ENCODE assay signal across 8 mouse cellular contexts in genomic region chr7:28148263-28148662, GRCm38 (mm10). TPM values are rescaled to one million over a fixed set of nuclear protein-coding genes. Genes with fewer than 3 reads are reported as not detected.
DNase-seq lines count a peak whose midpoint lies in the region; ATAC-seq and TF ChIP-seq lines count a peak whose summit lies in the region.

No protein-coding gene starts in this region.

- no peak overlapping the region for H3K4me2 ChIP-seq in heart, embryonic 11.5 days
- no peak overlapping the region for H3K4me2 ChIP-seq in forebrain, embryonic 11.5 days (ENCODE audit: low read depth, low read length, severe bottlenecking)
- no peak overlapping the region for H3K4me2 ChIP-seq in hindbrain, postnatal 0 days (ENCODE audit: low read depth, low read length)
- no peak overlapping the region for H3K4me2 ChIP-seq in midbrain, embryonic 12.5 days (replicated peaks)

- no peak overlapping the region for H3K4me3 ChIP-seq in heart, embryonic 11.5 days (ENCODE audit: low read depth, low read length)
- H3K4me3 ChIP-seq in bone marrow macrophage, adult 2 months (ENCODE audit: insufficient read depth, low read length), result no peak overlapping the region
- no peak overlapping the region for H3K4me3 ChIP-seq in forebrain, embryonic 11.5 days (ENCODE audit: low read depth, low read length)
- no peak overlapping the region for H3K4me3 ChIP-seq in hindbrain, postnatal 0 days (ENCODE audit: low read length)
- H3K4me3 ChIP-seq in left cerebral cortex, adult 2 months, result no peak overlapping the region
- H3K4me3 ChIP-seq in midbrain, embryonic 12.5 days, result no peak overlapping the region

- no peaks in the 10 kb centered on the region for H3K9me3 ChIP-seq in heart, embryonic 11.5 days (replicated peaks; ENCODE audit: control insufficient read depth, low read length)
- H3K9me3 ChIP-seq in forebrain, embryonic 11.5 days (ENCODE audit: control insufficient read depth, low read length), result no peaks in the 10 kb centered on the region; the same call in 1 of the 2 replicates
- H3K9me3 ChIP-seq in hindbrain, postnatal 0 days (ENCODE audit: low read length), result 0 out of 2 replicates have a peak, but pooled peaks cover 3% of the 10 kb centered on the region
- H3K9me3 ChIP-seq in midbrain, embryonic 12.5 days, result 0 out of 2 replicates have a peak, but pooled peaks cover 6% of the 10 kb centered on the region

- 17% methylated on average over 3 of the region's 3 CpGs for WGBS in heart, embryonic 11.5 days (ENCODE audit: insufficient replicate concordance)
- 20% methylated on average over 3 of the region's 3 CpGs for WGBS in forebrain, embryonic 11.5 days
- 17% methylated on average over 3 of the region's 3 CpGs for WGBS in hindbrain, postnatal 0 days
- 15% methylated on average over 3 of the region's 3 CpGs for WGBS in midbrain, embryonic 12.5 days

- H3K4me1 ChIP-seq in heart, embryonic 11.5 days (ENCODE audit: control insufficient read depth, insufficient read depth, low read length), result no peaks in the 10 kb centered on the region
- H3K4me1 ChIP-seq in bone marrow macrophage, adult 2 months (ENCODE audit: control insufficient read depth, insufficient read depth, low read length), result peaks cover 3% of the 10 kb centered on the region; the same call in 1 of the 2 replicates
- peaks cover 3% of the 10 kb centered on the region; the same call in 1 of the 2 replicates for H3K4me1 ChIP-seq in forebrain, embryonic 11.5 days (replicated peaks; ENCODE audit: control insufficient read depth, insufficient read depth, low read length)
- H3K4me1 ChIP-seq in hindbrain, postnatal 0 days (ENCODE audit: insufficient read depth, low read length), result no peaks in the 10 kb centered on the region
- no peaks in the 10 kb centered on the region for H3K4me1 ChIP-seq in midbrain, embryonic 12.5 days

- H3K36me3 ChIP-seq in heart, embryonic 11.5 days (ENCODE audit: control insufficient read depth, insufficient read depth, low read length), result no peaks in the 10 kb centered on the region
- H3K36me3 ChIP-seq in forebrain, embryonic 11.5 days (ENCODE audit: control insufficient read depth, insufficient read depth, low read length), result no peaks in the 10 kb centered on the region
- H3K36me3 ChIP-seq in hindbrain, postnatal 0 days (ENCODE audit: insufficient read depth, low read length), result no peaks in the 10 kb centered on the region
- H3K36me3 ChIP-seq in midbrain, embryonic 12.5 days, result no peaks in the 10 kb centered on the region

- H3K27me3 ChIP-seq in heart, embryonic 11.5 days (ENCODE audit: control insufficient read depth, insufficient read depth, low read length), result no peaks in the 10 kb centered on the region
- H3K27me3 ChIP-seq in forebrain, embryonic 11.5 days (ENCODE audit: control insufficient read depth, insufficient read depth, low read length), result no peaks in the 10 kb centered on the region
- no peaks in the 10 kb centered on the region for H3K27me3 ChIP-seq in hindbrain, postnatal 0 days (ENCODE audit: insufficient read depth, low read length)
- peaks cover 6% of the 10 kb centered on the region; the same call in 1 of the 2 replicates for H3K27me3 ChIP-seq in midbrain, embryonic 12.5 days

- intact Hi-C loops in left cerebral cortex, adult 2 months (cut with DNase I), result loop anchor here (2.0 to 5.0 kb wide), 2 partner anchors 64 to 151 kb away; no protein-coding TSS in a partner anchor

- ATAC-seq in heart, embryonic 11.5 days (replicated peaks; ENCODE audit: insufficient number of reproducible peaks, low FRiP score, low TSS enrichment), result no peak
- peak; percentile 89 for ATAC-seq in forebrain, embryonic 11.5 days (replicated peaks; ENCODE audit: low FRiP score)
- peak; percentile 82 for ATAC-seq in hindbrain, postnatal 0 days
- ATAC-seq in midbrain, embryonic 12.5 days (ENCODE audit: low FRiP score, low read depth), result peak; percentile 90

- DNase-seq in heart, adult 8-10 months (ENCODE audit: low spot score), result peak; percentile 33
- peak; percentile 83 for DNase-seq in forebrain, embryonic 11.5 days (ENCODE audit: low spot score)
- DNase-seq in hindbrain, postnatal 0 days (ENCODE audit: low spot score), result peak; percentile 69
- peak; percentile 26 to 65 for DNase-seq in left cerebral cortex, adult 2 months (ENCODE audit: extremely low spot score in 1 of 2, low spot score in 2 of 2)
- peak; percentile 24 to 58 for DNase-seq in spleen, postnatal 14 days (ENCODE audit: low spot score in 2 of 2)

- H3K27ac ChIP-seq in heart, embryonic 11.5 days (ENCODE audit: low read depth, low read length), result no peak overlapping the region
- no peak overlapping the region for H3K27ac ChIP-seq in bone marrow macrophage, adult 2 months (ENCODE audit: insufficient read depth, low read depth, low read length)
- peak overlapping the region; percentile 25; the same call in 1 of the 2 replicates for H3K27ac ChIP-seq in forebrain, embryonic 11.5 days (ENCODE audit: low read depth, low read length)
- H3K27ac ChIP-seq in hindbrain, postnatal 0 days, result no peak overlapping the region
- H3K27ac ChIP-seq in left cerebral cortex, adult 2 months, result no peak overlapping the region
- 0 out of 2 replicates have a peak overlapping the region, but pooled peaks have one; percentile 32 for H3K27ac ChIP-seq in midbrain, embryonic 12.5 days (replicated peaks)

- peak; percentile 78 for TF ChIP-seq CTCF in bone marrow macrophage, adult 2 months (IDR thresholded peaks at IDR 0.05; ENCODE audit: low read depth, low read length)
- TF ChIP-seq CTCF in hindbrain, postnatal 0 days (IDR thresholded peaks at IDR 0.05; ENCODE audit: low read depth), result peak; percentile 84
- TF ChIP-seq CTCF in left cerebral cortex, adult 2 months (IDR thresholded peaks at IDR 0.05), result peak; percentile 94

- TF ChIP-seq POLR2A in bone marrow macrophage, adult 2 months (IDR thresholded peaks at IDR 0.05; ENCODE audit: borderline replicate concordance, low read depth, low read length), result no peak

- H3K9ac ChIP-seq in heart, embryonic 11.5 days (ENCODE audit: low read depth, low read length), result no peak overlapping the region
- no peak overlapping the region for H3K9ac ChIP-seq in forebrain, embryonic 11.5 days (ENCODE audit: low read length)
- no peak overlapping the region for H3K9ac ChIP-seq in hindbrain, postnatal 0 days (replicated peaks; ENCODE audit: low read length)
- H3K9ac ChIP-seq in midbrain, embryonic 12.5 days (replicated peaks), result no peak overlapping the region

RNA-seq across cellular contexts. Expression of gene 9530053A07Rik, which starts 19.0 kb away (rescaled TPM):
- total RNA-seq in heart, adult 8-10 months (2022), result not detected
- not detected in 2 replicates for polyA plus RNA-seq in heart, embryonic 11.5 days (2014; fragmentation: Nextera tagmentation; extraction: Ambion mirVana)
- not detected in 2 replicates for polyA plus RNA-seq in bone marrow macrophage, adult 2 months (2012; ENCODE audit: insufficient read depth, insufficient read length, missing spikeins)
- polyA plus RNA-seq in forebrain, embryonic 11.5 days (2014; fragmentation: Nextera tagmentation; extraction: Ambion mirVana), result 0.11 and 0.12 TPM in 2 replicates
- 0.05 TPM in 1 of 2 replicates, not detected in the other for total RNA-seq in hindbrain, postnatal 0 days (2014; rRNA removed)
- polyA plus RNA-seq in hindbrain, postnatal 0 days (2015; fragmentation: Nextera tagmentation; extraction: Ambion mirVana), result 0.16 and 0.19 TPM in 2 replicates
- total RNA-seq in left cerebral cortex, adult 2 months (2021), result under 1 TPM in 1 of 2 experiments, not detected in 1; 0.09 TPM
- polyA plus RNA-seq in midbrain, embryonic 12.5 days (2016; fragmentation: Nextera tagmentation; extraction: Ambion mirVana), result 0.10 and 0.13 TPM in 2 replicates

RNA-seq across cellular contexts. Expression of gene Fbl, which starts 21.2 kb away (rescaled TPM):
- total RNA-seq in heart, adult 8-10 months (2022), result 10 to 100 TPM; 31.1 to 33.6 (median 32.1) TPM
- polyA plus RNA-seq in heart, embryonic 11.5 days (2014; fragmentation: Nextera tagmentation; extraction: Ambion mirVana), result 23.9 and 32.3 TPM in 2 replicates
- 49.4 and 60.6 TPM in 2 replicates for polyA plus RNA-seq in bone marrow macrophage, adult 2 months (2012; ENCODE audit: insufficient read depth, insufficient read length, missing spikeins)
- 39.5 and 42.9 TPM in 2 replicates for polyA plus RNA-seq in forebrain, embryonic 11.5 days (2014; fragmentation: Nextera tagmentation; extraction: Ambion mirVana)
- total RNA-seq in hindbrain, postnatal 0 days (2014; rRNA removed), result 23.5 and 24.4 TPM in 2 replicates
- 70.7 and 73.7 TPM in 2 replicates for polyA plus RNA-seq in hindbrain, postnatal 0 days (2015; fragmentation: Nextera tagmentation; extraction: Ambion mirVana)
- total RNA-seq in left cerebral cortex, adult 2 months (2021), result 10 to 100 TPM; 50.0 to 52.1 TPM
- polyA plus RNA-seq in midbrain, embryonic 12.5 days (2016; fragmentation: Nextera tagmentation; extraction: Ambion mirVana), result 134 TPM in 2 replicates

RNA-seq across cellular contexts. Expression of gene Dyrk1b, which starts 31.0 kb away (rescaled TPM):
- total RNA-seq in heart, adult 8-10 months (2022), result 10 to 100 TPM; 24.0 to 34.6 (median 31.8) TPM
- polyA plus RNA-seq in heart, embryonic 11.5 days (2014; fragmentation: Nextera tagmentation; extraction: Ambion mirVana), result 8.5 and 9.9 TPM in 2 replicates
- polyA plus RNA-seq in bone marrow macrophage, adult 2 months (2012; ENCODE audit: insufficient read depth, insufficient read length, missing spikeins), result 18.7 and 20.7 TPM in 2 replicates
- 17.0 and 18.2 TPM in 2 replicates for polyA plus RNA-seq in forebrain, embryonic 11.5 days (2014; fragmentation: Nextera tagmentation; extraction: Ambion mirVana)
- total RNA-seq in hindbrain, postnatal 0 days (2014; rRNA removed), result 36.7 and 43.6 TPM in 2 replicates
- polyA plus RNA-seq in hindbrain, postnatal 0 days (2015; fragmentation: Nextera tagmentation; extraction: Ambion mirVana), result 7.8 and 8.4 TPM in 2 replicates
- total RNA-seq in left cerebral cortex, adult 2 months (2021), result 10 to 100 TPM; 49.8 to 50.2 TPM
- polyA plus RNA-seq in midbrain, embryonic 12.5 days (2016; fragmentation: Nextera tagmentation; extraction: Ambion mirVana), result 21.5 and 22.8 TPM in 2 replicates

Comparison
In these comparisons a context has a peak if more than half of its experiments do, and no peak if none do; other contexts are left out.
1. DNase-seq: peak in every context shown above with its lines; median percentile 83 in forebrain, embryonic 11.5 days; 69 in hindbrain, postnatal 0 days; 46 in left cerebral cortex, adult 2 months; 41 in spleen, postnatal 14 days; 33 in heart, adult 8-10 months.
2. H3K27ac ChIP-seq: peak in forebrain, embryonic 11.5 days (single experiment) and midbrain, embryonic 12.5 days (single experiment); none in heart, embryonic 11.5 days (single experiment), bone marrow macrophage, adult 2 months (single experiment), hindbrain, postnatal 0 days (single experiment) and left cerebral cortex, adult 2 months (single experiment).
3. Peak in every context shown above with its lines, with median percentiles within 50 percentile points of each other: CTCF ChIP-seq.